Mouse (Mus musculus) thymus, adult 2 months (tissue): ENCODE results near the gene Gjb5. TPM values are rescaled to one million over a fixed set of nuclear protein-coding genes. Genes with fewer than 3 reads are reported as not detected.

Experiments
- DNase-seq: peaks from one replicate; pipeline ENCODE4 v3.0.0; 2021
- H3K27ac ChIP-seq: fragments of 200-500 bp; 2 replicates; pipeline ENCODE4 v1.5.1; 2012; ENCODE audit warnings: low read length, control low read depth; ENCODE audit not compliant: control insufficient read depth, insufficient read depth
- H3K27me3 ChIP-seq: fragments of 200-500 bp; 2 replicates; pipeline ENCODE4 v1.6.1; 2012; ENCODE audit warnings: mild to moderate bottlenecking, low read length, moderate library complexity, mixed read lengths; ENCODE audit not compliant: control insufficient read depth, insufficient read depth
- H3K36me3 ChIP-seq: fragments of 200-500 bp; 2 replicates; pipeline ENCODE4 v1.6.1; 2012; ENCODE audit warnings: mild to moderate bottlenecking, low read length, moderate library complexity; ENCODE audit not compliant: control insufficient read depth, insufficient read depth
- H3K4me1 ChIP-seq: fragments of 200-500 bp; replicated peaks from 2 replicates; pipeline ENCODE4 v1.6.1; 2012; ENCODE audit warnings: low read length; ENCODE audit not compliant: control insufficient read depth, insufficient read depth
- H3K4me3 ChIP-seq: fragments of 200-500 bp; 2 replicates; pipeline ENCODE4 v1.5.1; 2012; ENCODE audit warnings: mild to moderate bottlenecking, low read length, control low read depth, moderate library complexity; ENCODE audit not compliant: control insufficient read depth, insufficient read depth
- CTCF ChIP-seq: fragments of 200-500 bp; IDR thresholded peaks from 2 replicates; pipeline ENCODE4 v1.5.1; 2012; ENCODE audit warnings: mild to moderate bottlenecking, control low read depth, low read length, moderate library complexity, borderline replicate concordance; ENCODE audit not compliant: control insufficient read depth, poor library complexity, insufficient read depth; ENCODE audit errors: extremely low read depth
- POLR2A ChIP-seq: fragments of 200-500 bp; IDR thresholded peaks from 2 replicates; pipeline ENCODE4 v1.6.1; 2012; ENCODE audit warnings: mild to moderate bottlenecking, low read length, control low read depth, moderate library complexity; ENCODE audit not compliant: control insufficient read depth, poor library complexity, insufficient read depth; ENCODE audit errors: extremely low read depth
- WGBS: fragments of 180-500 bp; shearing (Covaris S2); methylation state at CpG from one replicate; pipeline ENCODE4 v1.1.7; 2018; 5-methylcytosine and 5-hydroxymethylcytosine counted together
- polyA plus RNA-seq: library from polyadenylated mRNA; depleted of rRNA; stranded (reverse); fragments of >200 nt; gene quantifications from 2 replicates; pipeline ENCODE4 v1.2.3, GENCODE M21; 2012

Gjb5 gene
- polyA plus RNA-seq, 1 experiment, result 0.78 TPM

GRCm38 (mm10) chr4:127334870-127335504 lies 23.0 kb downstream of the Gjb5 start:
- no peaks in the 10 kb centered on the region for H3K36me3 ChIP-seq
- H3K27ac ChIP-seq, result no peak overlapping the region
- 83% methylated on average over 5 of the region's 5 CpGs for WGBS

GRCm38 (mm10) chr4:127331171-127331570 lies 26.8 kb downstream of the Gjb5 start:
- WGBS, result 91% methylated on average over 13 of the region's 13 CpGs
- no peak for DNase-seq
- Histone ChIP-seq H3K27me3 (no peaks in the 10 kb centered on the region; the same call in 1 of the 2 replicates), H3K36me3 (no peaks in the 10 kb centered on the region), H3K4me1 (no peaks in the 10 kb centered on the region), H3K27ac (no peak overlapping the region), H3K4me3 (no peak overlapping the region)
- no peak for TF ChIP-seq CTCF
- TF ChIP-seq POLR2A, result no peak

More at GRCm38 (mm10) chr4:127334870-127335504, 23.0 kb downstream of the Gjb5 start:
- no peak for DNase-seq
- Histone ChIP-seq H3K27me3 (no peaks in the 10 kb centered on the region; the same call in 1 of the 2 replicates), H3K4me3 (no peak overlapping the region), H3K4me1 (no peaks in the 10 kb centered on the region)
- TF ChIP-seq POLR2A (no peak), CTCF (no peak)

- no peaks in the 10 kb centered on the region; the same call in 1 of the 2 replicates for H3K27me3 ChIP-seq
- TF ChIP-seq CTCF (no peak), POLR2A (no peak)
- H3K27ac ChIP-seq, result no peak within 1 kb of the TSS
- 8% methylated on average over 49 of the region's 49 CpGs for WGBS
- H3K4me3 ChIP-seq, result no peak within 1 kb of the TSS
- DNase-seq, result no peak
- no peaks in the 10 kb centered on the region for H3K4me1 ChIP-seq
- no peaks in the 10 kb centered on the region for H3K36me3 ChIP-seq
Measured at GRCm38 (mm10) chr4:127330181-127331100, 27.5 kb downstream of the Gjb5 start, which contains the start of gene Gjb3. Gene Gjb3 (minus strand): TSS chr4:127330844.

GRCm38 (mm10) chr4:127329751-127330150 lies 28.2 kb downstream of the Gjb5 start:
- Histone ChIP-seq H3K27me3 (no peaks in the 10 kb centered on the region; the same call in 1 of the 2 replicates), H3K4me1 (no peaks in the 10 kb centered on the region), H3K4me3 (no peak overlapping the region), H3K27ac (no peak overlapping the region), H3K36me3 (no peaks in the 10 kb centered on the region)
- no peak for DNase-seq
- 16% methylated on average over 13 of the region's 13 CpGs for WGBS
- TF ChIP-seq CTCF (no peak), POLR2A (no peak)

- no peak for TF ChIP-seq CTCF
- TF ChIP-seq POLR2A, result no peak
- DNase-seq, result no peak
- Histone ChIP-seq H3K27ac (no peak overlapping the region), H3K36me3 (no peaks in the 10 kb centered on the region), H3K4me3 (no peak overlapping the region), H3K4me1 (no peaks in the 10 kb centered on the region), H3K27me3 (no peaks in the 10 kb centered on the region; the same call in 1 of the 2 replicates)
- 80% methylated on average over 3 of the region's 3 CpGs for WGBS
Measured at GRCm38 (mm10) chr4:127329046-127329445, 28.9 kb downstream of the Gjb5 start.

- Histone ChIP-seq H3K4me3 (no peak overlapping the region), H3K27ac (no peak overlapping the region), H3K36me3 (no peaks in the 10 kb centered on the region), H3K27me3 (no peaks in the 10 kb centered on the region; the same call in 1 of the 2 replicates), H3K4me1 (no peaks in the 10 kb centered on the region)
- no peak for DNase-seq
- 78% methylated on average over 7 of the region's 7 CpGs for WGBS
- TF ChIP-seq CTCF, result no peak
- no peak for TF ChIP-seq POLR2A
Measured at GRCm38 (mm10) chr4:127328378-127328777, 29.6 kb downstream of the Gjb5 start.
